Mouse (Mus musculus): ENCODE measurements around the gene Cldn3.

DNA sequence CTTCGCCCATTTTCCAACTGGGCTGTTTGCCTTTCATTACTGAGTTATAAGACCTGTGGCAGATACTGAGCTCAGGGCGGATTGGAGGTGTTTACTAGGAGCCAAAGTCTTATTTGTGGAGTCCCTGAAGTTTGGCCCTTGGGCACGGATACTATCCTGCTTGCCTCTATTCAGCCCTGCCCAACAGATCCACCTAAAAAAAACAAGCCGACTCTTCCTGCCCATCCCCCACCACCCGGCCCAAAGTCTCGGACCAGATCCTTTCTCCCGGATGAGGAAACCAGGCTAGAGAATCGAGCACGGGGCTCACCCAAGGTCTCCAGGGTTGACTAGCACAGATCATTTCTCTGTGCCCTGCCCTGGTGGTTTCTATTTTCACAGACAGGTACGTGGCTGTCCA lies 4.9 kb upstream of the Cldn3 start:
- TF ChIP-seq POLR2A (IDR thresholded peaks at IDR 0.05; ENCODE audit: borderline replicate concordance, low read depth, low read length), result no peak
- no peak for TF ChIP-seq CTCF (IDR thresholded peaks at IDR 0.05; ENCODE audit: low read depth, low read length)

Measured in bone marrow macrophage, adult 2 months (primary cell).